Mouse (Mus musculus) myocyte (in vitro differentiated cells): ENCODE results near the gene Lelp1.

Experiments
- MAX ChIP-seq: IDR thresholded peaks from one replicate; pipeline ENCODE4 v1.6.1; 2011; ENCODE audit warnings: low read depth, mild to moderate bottlenecking, control low read depth
- MYOG ChIP-seq, 3 experiments: IDR thresholded peaks; one replicate each; pipeline ENCODE4 v1.6.1; 2011; ENCODE audit warnings: control low read depth in 2 of 3, low read depth in 2 of 3, mild to moderate bottlenecking in 2 of 3; ENCODE audit not compliant: insufficient read length in 2 of 3, control insufficient read depth in 1 of 3, insufficient read depth in 1 of 3
- POLR2A ChIP-seq: IDR thresholded peaks from one replicate; pipeline ENCODE4 v1.6.1; 2011; ENCODE audit warnings: low read depth, mild to moderate bottlenecking, control low read depth, moderate library complexity; ENCODE audit not compliant: insufficient read length

GRCm38 (mm10) chr3:92142644-92143043, at the start of gene Lelp1:
- no peak for TF ChIP-seq MAX
- no peak for TF ChIP-seq MYOG (IDR thresholded peaks at IDR 0.05; ENCODE audit: control insufficient read depth in 1 of 3, insufficient read depth in 1 of 3, insufficient read length in 2 of 3, low read depth in 2 of 3)
- no peak for TF ChIP-seq POLR2A
